Mouse (Mus musculus) right cerebral cortex, postnatal 4 days (tissue): ENCODE data around the gene Ckb.

ENCODE experiments used
- DNase-seq: peaks from one replicate; pipeline ENCODE4 v3.0.0-alpha.2; 2022

Ckb gene

GRCm38 (mm10) chr12:111691346-111691872, 19.3 kb upstream of the Ckb start:
- DNase-seq: no peak

GRCm38 (mm10) chr12:111689426-111689825, 17.3 kb upstream of the Ckb start:
- DNase-seq: no peak

- no peak for DNase-seq
Measured at GRCm38 (mm10) chr12:111688069-111688428, 15.9 kb upstream of the Ckb start.

GRCm38 (mm10) chr12:111687350-111688068, 15.4 kb upstream of the Ckb start:
- DNase-seq: peak; percentile 68

- DNase-seq: no peak
Measured at GRCm38 (mm10) chr12:111686390-111686789, 14.3 kb upstream of the Ckb start.

GRCm38 (mm10) chr12:111682806-111683205, 10.7 kb upstream of the Ckb start:
- DNase-seq: no peak

GRCm38 (mm10) chr12:111682003-111682402, 9.9 kb upstream of the Ckb start:
- DNase-seq: no peak

GRCm38 (mm10) chr12:111681305-111681704, 9.2 kb upstream of the Ckb start:
- DNase-seq: no peak

GRCm38 (mm10) chr12:111680661-111681060, 8.5 kb upstream of the Ckb start:
- DNase-seq: no peak

GRCm38 (mm10) chr12:111678997-111679396, 6.9 kb upstream of the Ckb start:
- no peak for DNase-seq

GRCm38 (mm10) chr12:111678670-111678933, 6.5 kb upstream of the Ckb start:
- DNase-seq: no peak

GRCm38 (mm10) chr12:111677882-111678669, 5.9 kb upstream of the Ckb start, which contains the start of gene Trmt61a:
TSS of gene Trmt61a (plus strand) at chr12:111678105.
- DNase-seq: peak; percentile 90

GRCm38 (mm10) chr12:111677421-111677820, 5.3 kb upstream of the Ckb start:
- no peak for DNase-seq

GRCm38 (mm10) chr12:111675797-111676580, 3.9 kb upstream of the Ckb start:
- no peak for DNase-seq

- DNase-seq: no peak
Measured at GRCm38 (mm10) chr12:111674850-111675486, 2.8 kb upstream of the Ckb start.

- peak; percentile 51 for DNase-seq
Measured at GRCm38 (mm10) chr12:111672581-111672980, 443 bp upstream of the Ckb start.

- peak; percentile 82 for DNase-seq
Measured at GRCm38 (mm10) chr12:111671431-111671902, 671 bp downstream of the Ckb start.

GRCm38 (mm10) chr12:111670976-111671375, 1.2 kb downstream of the Ckb start:
- peak; percentile 43 for DNase-seq

GRCm38 (mm10) chr12:111670371-111670971, 1.7 kb downstream of the Ckb start:
- DNase-seq: peak; percentile 38

- DNase-seq: no peak
Measured at GRCm38 (mm10) chr12:111669961-111670360, 2.2 kb downstream of the Ckb start.

GRCm38 (mm10) chr12:111669000-111669788, 2.9 kb downstream of the Ckb start:
- no peak for DNase-seq
